Mouse (Mus musculus) brain, embryonic 14.5 days (tissue): ENCODE measurements around the gene Myoc. TPM values are rescaled to one million over a fixed set of nuclear protein-coding genes. Genes with fewer than 3 reads are reported as not detected.
A peak's percentile ranks its signal among the peaks of the same experiment; 100 is the strongest.

Source experiments
- DNase-seq: peaks from one replicate; pipeline ENCODE4 v3.0.0-alpha.2; 2011; ENCODE audit warnings: low read depth
- CTCF ChIP-seq: fragments of 200-500 bp; IDR thresholded peaks from 2 replicates; pipeline ENCODE4 v1.5.1; 2012; ENCODE audit warnings: inconsistent platforms, mild to moderate bottlenecking, moderate library complexity, borderline replicate concordance; ENCODE audit not compliant: insufficient read depth, insufficient read length; ENCODE audit errors: extremely low read depth
- POLR2A ChIP-seq: fragments of 200-500 bp; IDR thresholded peaks from 2 replicates; pipeline ENCODE4 v1.6.1; 2012; ENCODE audit warnings: mild to moderate bottlenecking, inconsistent platforms, borderline replicate concordance; ENCODE audit not compliant: poor library complexity, insufficient read depth, insufficient read length, severe bottlenecking; ENCODE audit errors: extremely low read depth
- polyA plus RNA-seq: library from polyadenylated mRNA; depleted of rRNA; stranded (reverse); fragments of >200 nt; gene quantifications from 2 replicates; pipeline ENCODE4 v1.2.3, GENCODE M21; 2012; rRNA removed

Gene Myoc
- polyA plus RNA-seq, result 0.04 and 0.11 TPM in 2 replicates

DNA sequence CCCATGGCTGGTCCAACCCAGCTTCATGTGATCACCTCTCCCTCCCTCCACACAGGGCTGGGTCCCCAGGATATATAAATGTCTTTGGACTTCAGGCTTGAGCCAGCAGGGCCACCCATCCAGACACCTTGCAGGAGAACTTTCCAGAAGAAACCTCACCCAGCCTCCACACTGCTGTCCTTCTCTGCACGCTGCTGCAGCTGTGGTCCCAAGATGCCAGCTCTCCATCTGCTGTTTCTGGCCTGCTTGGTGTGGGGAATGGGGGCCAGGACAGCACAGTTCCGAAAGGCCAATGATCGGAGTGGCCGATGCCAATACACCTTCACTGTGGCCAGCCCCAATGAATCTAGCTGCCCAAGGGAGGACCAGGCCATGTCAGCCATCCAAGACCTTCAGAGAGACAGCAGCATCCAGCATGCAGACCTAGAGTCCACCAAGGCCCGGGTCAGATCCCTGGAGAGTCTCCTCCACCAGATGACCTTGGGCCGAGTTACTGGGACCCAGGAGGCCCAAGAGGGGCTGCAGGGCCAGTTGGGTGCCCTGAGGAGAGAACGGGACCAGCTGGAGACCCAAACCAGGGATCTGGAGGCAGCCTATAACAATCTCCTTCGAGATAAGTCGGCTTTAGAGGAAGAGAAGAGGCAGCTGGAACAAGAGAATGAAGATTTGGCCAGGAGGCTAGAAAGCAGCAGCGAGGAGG lies at the start of gene Myoc:
Myoc (plus strand) TSS at position 105 of the 700 bp plus-strand sequence.
- no peak for DNase-seq
- TF ChIP-seq CTCF (no peak), POLR2A (no peak)

DNA sequence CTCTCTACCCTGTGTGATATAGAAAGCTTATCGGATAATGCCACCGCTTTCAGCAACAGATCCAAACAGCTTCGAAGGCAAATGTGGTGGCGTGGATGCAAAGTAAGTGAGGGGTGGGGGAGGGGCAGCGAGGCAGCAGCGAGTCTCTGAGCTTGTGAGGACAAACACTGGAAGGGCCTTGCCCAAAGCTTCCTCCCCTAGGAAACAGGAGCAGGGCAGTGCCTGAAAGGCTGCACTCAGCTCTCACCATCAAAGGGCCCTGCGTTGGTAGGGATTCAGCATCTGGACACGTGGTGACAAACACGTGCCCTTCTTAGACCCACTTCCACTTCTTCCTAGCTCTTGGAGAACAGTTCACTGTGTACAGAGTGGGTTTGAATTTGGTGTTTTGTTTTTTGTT lies 49.5 kb upstream of the Myoc start:
- no peak for TF ChIP-seq POLR2A
- no peak for TF ChIP-seq CTCF
- peak; percentile 80 for DNase-seq

DNA sequence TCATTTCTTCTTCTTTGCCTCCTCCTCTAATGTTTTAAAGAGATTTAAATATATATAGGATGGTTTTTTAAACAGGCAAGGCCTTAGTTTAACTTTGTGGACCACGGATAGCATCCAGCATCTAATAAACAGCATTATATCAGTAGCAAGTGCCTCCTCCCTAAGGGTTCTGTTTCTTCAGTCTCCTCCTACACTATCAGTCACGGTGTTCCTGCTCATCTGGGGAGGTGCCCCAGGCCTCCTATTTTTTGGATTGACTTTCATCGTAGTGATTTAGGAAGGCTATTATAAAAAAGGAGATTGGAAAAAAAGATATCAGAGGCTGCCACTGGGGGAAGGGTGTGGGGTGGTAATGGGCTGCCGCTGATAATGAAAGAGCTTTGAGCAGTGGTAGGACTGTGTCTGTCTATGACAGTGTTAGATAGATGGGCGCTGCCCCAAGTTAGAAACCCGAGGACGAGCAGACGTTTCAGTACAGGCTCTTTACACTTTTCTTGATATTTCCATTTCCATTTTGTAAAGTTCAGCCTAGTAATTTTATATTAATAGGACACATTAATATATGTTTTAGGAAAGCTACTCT lies 48.4 kb upstream of the Myoc start:
- TF ChIP-seq POLR2A, result no peak
- TF ChIP-seq CTCF, result no peak
- DNase-seq, result peak; percentile 13

DNA sequence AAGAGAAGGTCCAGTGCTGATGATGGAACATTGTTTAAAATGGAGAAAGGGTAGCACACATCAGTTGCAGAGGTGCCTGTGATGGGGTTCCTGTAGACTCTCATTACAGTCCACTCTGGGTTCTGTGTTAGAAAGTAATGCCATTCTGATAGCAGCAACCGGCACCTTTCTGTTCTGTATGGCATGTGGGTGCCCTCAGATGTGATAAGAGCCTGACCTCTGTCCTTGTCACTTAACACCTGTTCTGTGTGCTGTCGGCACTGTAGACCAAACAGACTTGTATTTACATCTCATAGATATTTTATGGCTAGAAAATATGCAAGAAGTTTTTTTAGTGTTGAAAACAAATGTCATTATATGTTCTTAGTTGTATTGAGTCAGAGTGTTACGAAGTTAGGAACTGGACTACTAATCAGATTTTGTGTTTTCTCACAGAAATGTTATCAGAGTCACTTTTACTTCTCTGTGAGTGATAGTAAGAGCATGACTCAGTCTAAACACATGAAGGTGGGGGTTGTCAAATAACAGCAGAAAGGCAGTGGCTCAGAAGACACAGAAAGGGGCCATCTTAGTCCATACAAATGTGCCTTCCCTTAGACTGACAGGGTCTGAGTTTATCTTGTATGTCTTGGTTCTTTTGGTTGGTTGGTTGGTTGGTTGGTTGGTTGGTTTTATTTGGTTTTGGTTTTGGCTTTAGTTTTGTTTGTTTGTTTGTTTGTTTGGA lies 41.4 kb upstream of the Myoc start:
- DNase-seq, result no peak
- TF ChIP-seq POLR2A (no peak), CTCF (no peak)

DNA sequence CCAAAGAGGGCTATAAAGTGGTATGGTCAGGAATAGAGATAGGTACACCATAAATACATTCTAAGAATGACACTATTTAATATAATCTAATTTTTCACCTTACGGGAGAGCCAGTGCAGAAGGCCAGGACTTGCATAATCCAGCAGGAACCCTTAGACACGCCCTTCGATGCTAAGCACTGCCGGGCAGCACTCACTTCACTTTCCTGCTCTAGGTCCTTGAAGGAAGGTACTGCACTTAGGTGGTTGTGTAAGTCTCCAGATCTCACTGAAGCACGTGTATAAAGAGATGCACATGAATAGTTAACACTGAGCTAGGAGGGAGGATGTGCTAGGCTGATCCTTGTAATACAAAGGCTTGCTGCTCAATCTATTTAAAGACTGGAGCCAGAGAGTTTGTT lies 39.3 kb upstream of the Myoc start:
- no peak for DNase-seq
- TF ChIP-seq POLR2A (no peak), CTCF (no peak)

DNA sequence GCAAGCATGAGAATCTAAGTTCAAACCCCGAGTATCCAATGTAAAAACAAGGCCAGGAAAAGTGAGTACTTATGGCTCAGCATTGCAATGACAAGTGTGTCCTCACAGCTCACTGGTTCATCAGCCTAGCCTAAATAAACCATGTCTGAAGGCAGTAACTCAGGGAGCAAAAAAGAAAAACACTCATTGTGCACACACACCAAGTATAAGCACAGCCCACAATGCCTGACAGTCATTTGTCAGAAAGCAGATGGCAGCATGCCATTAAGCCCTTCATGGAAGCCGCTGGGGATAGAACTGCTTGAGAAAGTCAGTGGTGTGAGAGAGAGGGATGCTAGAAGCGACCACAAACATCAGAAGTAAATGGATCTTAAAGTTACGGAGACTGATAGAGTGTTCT lies 37.7 kb upstream of the Myoc start:
- TF ChIP-seq CTCF (no peak), POLR2A (no peak)
- peak; percentile 71 for DNase-seq

DNA sequence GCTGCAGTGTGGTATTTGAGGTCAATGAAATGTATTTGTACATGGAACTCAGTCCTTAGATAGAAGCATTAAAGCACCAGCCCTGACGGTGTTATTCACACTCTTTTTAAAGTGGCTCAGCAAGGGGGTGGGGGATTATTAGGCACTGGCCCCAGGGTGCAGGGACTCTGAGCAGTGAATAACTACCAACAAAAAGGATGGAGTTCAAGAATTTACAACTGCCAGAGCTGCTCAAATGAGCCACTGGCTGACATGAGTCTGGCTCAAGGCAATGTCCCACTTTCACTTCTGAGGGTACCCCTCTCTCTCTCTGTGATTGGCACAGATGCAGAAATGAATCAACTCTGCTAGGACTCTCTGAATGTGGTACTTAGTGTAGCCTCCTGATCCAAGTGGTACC lies 30.8 kb upstream of the Myoc start:
- no peak for TF ChIP-seq POLR2A
- DNase-seq, result peak; percentile 23

DNA sequence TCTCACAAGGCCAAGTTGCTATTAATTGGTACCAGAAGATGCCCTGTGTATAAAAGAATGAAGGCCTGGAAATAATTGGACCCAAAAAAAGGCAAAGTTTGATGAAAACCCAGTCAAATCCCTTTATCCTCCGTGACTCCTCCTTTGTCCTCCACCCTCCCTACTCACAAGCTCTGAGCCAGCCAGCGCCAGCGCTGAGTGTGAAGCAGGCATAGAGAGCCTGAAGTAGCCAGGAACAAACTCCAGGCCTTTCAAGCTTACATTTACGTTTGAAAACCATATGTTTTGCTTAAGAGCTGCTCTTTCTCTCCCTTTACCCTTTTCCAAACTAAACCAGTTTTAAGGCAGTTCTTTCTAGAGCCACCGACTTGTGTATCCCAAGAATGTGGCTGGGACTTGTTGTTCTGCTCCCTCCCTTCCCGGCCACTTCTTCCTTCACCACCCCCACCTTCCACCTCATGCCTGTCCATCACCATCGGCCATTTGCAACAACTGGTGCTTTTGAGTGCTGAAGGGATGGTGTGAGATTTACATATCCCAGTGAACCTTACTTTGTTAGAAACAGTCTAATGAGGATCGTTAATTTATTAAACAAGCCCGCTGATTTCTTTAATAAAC lies 29.2 kb upstream of the Myoc start:
- no peak for TF ChIP-seq CTCF
- TF ChIP-seq POLR2A, result no peak
- DNase-seq, result peak; percentile 57

DNA sequence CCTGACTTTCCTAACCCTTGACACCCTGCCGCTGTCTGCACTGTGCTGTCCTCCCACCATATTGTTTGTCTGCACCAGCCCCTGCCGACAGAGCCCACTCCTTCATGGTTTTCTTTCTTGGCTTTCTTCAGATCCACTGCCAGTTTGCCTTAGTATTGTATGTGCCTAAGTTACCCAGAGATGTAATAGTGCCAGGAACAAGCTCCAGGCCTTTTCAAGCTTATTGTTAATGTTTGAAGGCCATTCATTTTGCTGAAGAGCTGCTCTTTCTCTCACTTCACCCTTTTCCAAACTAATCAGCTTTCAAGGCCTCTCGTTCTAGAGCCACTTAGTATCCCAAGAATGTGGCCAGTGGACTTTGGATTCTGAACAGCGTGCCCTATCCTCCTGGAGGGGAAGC lies 27.8 kb upstream of the Myoc start:
- TF ChIP-seq CTCF (no peak), POLR2A (no peak)
- peak; percentile 68 for DNase-seq

DNA sequence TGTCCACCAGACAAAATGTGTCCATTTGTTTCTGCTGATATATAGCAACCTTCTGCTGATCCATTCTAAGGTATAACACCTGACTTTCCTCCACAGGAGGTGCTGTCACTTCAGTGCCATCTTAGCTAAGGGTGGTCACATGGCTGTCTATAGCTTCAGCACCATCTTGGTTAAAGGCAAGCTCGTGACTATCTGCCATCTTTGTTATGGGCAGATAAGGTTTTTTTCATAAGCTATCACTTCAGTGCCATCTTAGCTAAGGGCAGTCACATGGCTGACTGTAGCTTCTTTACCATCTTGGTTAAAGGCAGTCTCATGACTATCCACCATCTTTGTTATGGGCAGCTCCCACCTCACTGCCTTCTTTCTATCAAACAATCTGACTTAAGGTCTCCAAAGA lies 23.4 kb upstream of the Myoc start:
- no peak for TF ChIP-seq POLR2A
- peak; percentile 92 for DNase-seq

DNA sequence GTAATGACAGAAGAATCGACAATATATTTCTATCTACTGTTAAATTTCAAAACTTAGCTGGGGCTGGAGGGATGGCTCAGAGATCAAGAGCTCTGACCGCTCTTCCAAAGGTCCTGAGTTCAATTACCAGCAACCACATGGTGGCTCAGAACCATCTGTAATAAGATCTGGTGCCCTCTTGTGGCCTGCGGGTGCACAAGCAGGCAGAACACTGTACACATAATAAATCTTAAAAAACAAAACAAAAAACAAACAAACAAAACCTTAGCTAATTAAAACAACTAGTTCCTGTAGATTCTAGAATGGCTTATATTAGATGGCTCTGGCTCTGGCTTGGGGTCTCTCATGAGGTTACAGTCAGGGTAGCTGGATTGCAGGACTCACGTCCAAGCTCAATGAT lies 18.5 kb upstream of the Myoc start:
- DNase-seq, result no peak
- TF ChIP-seq POLR2A (no peak), CTCF (peak; percentile 31; the same call in 1 of the 2 replicates)

DNA sequence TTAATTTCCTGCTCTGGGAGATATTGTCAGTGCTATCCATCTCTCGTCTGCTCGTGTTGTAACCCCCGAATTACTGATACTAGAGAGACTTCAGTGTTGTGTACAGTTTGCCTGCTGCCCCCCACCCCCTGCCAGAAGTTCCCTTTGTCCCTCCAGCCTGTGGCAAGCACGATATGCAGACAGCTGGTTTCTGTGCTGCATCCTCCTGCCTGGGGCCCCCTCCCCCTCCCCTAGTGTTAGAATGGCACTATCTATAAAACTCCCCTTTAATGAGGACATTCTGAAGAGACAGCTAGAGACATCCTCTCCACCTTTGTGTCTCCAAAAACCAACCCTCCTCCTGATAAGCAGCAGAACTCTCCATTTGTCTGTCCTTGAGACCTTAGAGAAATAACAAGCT lies 15.1 kb upstream of the Myoc start:
- TF ChIP-seq POLR2A (no peak), CTCF (no peak)
- DNase-seq, result no peak
